Mouse (Mus musculus) urinary bladder, postnatal 14 days (tissue): ENCODE data around the gene Ndufaf2.
A peak's percentile ranks its signal among the peaks of the same experiment; 100 is the strongest.

Experiments
- DNase-seq: peaks from one replicate; pipeline ENCODE4 v3.0.0; 2021; ENCODE audit warnings: low spot score

Ndufaf2 gene

GRCm38 (mm10) chr13:108158465-108159240, at the start of gene Ndufaf2, which contains the start of gene Ercc8:
Gene Ndufaf2 (minus strand): TSS chr13:108158623.
Gene Ercc8 (plus strand): TSS chr13:108158731.
- peak; percentile 96 for DNase-seq

DNA sequence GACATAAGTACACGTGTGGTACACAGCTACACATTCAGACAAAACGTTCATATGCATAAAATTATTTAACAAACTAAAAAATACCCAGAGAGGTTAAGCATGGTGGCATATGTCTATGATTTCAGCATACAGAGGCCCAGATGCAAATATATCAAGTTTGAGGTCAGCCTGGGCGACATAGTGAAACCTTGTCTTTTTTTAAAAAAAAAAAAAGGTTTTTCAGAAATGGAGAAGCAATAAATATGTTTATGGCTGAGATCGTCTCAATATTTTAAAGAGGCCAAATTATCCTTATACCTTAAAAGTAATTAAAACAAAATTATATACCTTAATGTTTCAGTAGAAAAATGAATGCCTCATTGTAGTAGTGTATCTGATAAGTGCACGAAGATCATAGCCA, 49.7 kb upstream of the Ndufaf2 start:
- no peak for DNase-seq

GRCm38 (mm10) chr13:108207447-108207846, 49.0 kb upstream of the Ndufaf2 start:
- no peak for DNase-seq

DNA sequence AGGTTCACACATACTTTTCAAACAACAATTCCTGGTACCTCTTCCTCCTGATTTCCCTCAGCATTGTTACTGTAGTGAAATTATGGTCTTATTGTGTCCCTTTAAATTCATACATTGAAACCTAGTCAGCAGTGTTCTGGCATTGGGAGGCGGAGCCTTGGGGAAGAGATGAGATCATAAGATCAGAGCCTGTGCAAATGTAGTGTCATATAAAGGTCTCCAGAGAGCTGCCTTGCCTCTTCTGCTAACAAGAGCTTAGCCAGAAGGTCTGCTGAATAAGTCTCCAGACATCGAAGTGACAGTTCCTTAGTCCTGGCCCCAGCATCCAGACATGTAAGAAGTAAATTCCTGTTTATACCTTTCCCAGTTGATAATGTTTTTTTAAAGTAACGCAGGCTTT, 46.4 kb upstream of the Ndufaf2 start:
- no peak for DNase-seq

DNA sequence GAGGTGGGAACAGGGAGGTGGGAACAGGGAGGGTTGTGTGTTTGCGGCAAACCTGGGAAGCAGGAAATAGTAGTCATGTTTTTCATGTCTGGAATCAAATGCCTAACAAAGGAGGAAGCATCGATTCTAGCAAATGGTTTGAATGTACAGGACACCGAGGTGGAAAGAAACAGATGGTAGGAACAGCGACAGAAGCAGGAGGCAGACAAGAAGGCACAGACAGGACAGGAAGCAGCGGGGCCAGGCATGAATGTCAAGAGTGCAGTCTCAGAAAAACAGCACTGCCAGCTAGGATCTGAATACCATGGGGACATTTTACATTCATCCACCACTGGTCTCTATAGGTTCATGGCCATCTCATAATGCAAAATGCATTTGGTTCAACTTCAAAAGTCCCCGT, 37.1 kb upstream of the Ndufaf2 start:
- no peak for DNase-seq

GRCm38 (mm10) chr13:108191074-108191720, 32.8 kb upstream of the Ndufaf2 start:
- peak; percentile 61 for DNase-seq

- DNase-seq: no peak
Measured at GRCm38 (mm10) chr13:108187994-108188393, 29.6 kb upstream of the Ndufaf2 start.

DNA sequence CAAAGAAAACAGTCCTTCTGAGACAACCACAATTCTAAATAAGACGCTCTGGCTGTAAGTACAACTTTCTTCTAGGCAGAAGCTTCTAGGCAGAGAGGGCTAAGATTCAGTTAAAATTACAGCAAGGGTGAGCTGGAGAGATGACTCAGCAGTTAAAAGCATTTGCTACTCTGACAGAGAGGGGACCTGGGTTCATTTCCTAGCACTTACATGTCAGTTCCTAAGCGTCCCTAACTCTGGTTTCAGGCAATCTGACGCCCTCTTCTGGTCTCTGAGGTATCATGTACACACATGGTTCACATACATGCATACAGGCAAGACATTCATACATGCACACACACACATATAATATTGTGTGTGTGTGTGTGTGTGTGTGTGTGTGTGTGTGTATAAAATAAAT, 27.1 kb upstream of the Ndufaf2 start:
- no peak for DNase-seq

DNA sequence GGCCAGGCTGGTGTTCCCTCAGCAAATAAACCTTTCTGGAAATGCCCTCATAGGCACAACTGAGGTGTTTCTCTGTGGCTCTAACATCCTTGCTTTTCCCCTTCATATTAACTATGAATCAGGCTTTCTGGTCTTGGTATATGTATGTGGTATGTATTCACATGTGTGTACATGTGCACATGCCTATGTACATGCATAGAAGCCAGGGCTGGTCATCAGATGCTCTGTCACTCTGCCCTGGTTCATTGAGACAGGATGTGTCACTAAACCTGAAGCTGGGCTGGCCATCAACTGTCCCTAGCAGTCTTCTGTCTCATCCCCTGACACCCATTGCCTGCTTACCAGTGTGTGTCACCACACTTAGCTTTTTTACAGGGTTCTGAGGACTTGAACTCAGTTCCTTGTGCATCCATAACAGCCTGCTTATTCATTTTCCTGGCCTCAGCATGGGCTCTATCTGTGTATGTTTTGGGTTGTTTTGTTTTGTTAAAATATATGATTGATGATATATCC, 26.4 kb upstream of the Ndufaf2 start:
- no peak for DNase-seq

- no peak for DNase-seq
Measured at GRCm38 (mm10) chr13:108180821-108181220, 22.4 kb upstream of the Ndufaf2 start.

GRCm38 (mm10) chr13:108179618-108180017, 21.2 kb upstream of the Ndufaf2 start:
- DNase-seq: no peak

GRCm38 (mm10) chr13:108170511-108170910, 12.1 kb upstream of the Ndufaf2 start:
- no peak for DNase-seq

- DNase-seq: no peak
Measured at GRCm38 (mm10) chr13:108170002-108170401, 11.6 kb upstream of the Ndufaf2 start.

GRCm38 (mm10) chr13:108164621-108165020, 6.2 kb upstream of the Ndufaf2 start:
- DNase-seq: no peak

DNA sequence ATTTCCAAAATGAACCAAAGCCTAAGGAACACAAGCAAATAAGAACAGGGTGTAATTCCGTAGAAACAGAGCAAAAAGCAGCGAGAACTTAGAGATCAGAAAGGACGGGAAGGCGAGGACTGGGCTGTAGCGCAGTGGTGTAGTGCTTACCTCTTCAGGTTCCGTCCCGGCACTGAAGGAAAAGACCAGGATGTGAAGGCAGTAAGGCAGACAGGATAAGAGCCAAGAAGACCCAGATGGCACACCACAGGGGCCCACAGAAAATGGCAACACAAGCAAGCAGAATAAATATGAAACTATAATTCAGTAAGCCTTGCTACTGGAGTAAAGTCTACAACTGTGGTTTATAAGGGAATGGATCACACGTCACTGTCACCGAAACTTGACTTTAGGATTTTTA, 5.5 kb upstream of the Ndufaf2 start:
- no peak for DNase-seq

DNA sequence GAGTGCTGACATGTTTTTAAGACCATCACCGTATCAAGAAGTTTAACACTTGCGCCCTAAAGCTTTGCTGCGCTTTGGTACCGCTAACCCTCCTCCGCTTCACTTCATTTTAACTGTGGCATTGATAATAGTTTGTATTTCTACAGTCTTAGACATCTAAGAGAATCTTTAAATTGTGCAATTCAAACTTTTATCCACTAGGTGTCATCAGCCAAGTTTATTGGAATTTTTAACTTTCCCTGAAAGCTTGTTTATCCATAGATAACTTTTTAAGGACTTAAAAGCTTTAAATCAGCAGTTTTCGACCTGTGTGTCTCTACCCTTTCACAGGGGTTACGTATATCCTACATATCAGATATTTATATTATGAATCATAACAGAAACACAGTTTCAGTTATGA, 1.5 kb upstream of the Ndufaf2 start:
- DNase-seq: no peak

- no peak for DNase-seq
Measured at GRCm38 (mm10) chr13:108159241-108159575, 785 bp upstream of the Ndufaf2 start.

- no peak for DNase-seq
Measured at GRCm38 (mm10) chr13:108157732-108158464, 525 bp downstream of the Ndufaf2 start.

DNA sequence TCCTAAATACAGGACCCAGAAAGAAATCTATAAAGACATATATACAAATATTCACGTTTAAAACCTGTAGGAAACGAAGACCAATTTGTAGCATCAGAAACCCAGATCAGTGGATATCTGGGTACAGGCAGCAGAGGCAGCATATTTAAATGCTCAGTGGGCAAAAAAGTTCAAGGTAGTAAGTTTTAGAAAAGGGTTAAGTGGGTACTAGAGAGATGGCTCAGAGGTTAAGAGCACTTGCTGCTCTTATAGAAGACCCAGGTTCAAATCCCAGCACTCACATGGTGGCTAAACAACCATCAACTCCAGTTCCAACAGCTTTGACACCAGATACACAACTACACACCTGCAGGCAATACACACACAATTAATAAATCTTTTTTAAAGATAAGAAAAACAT, 1.3 kb downstream of the Ndufaf2 start:
- DNase-seq: no peak

GRCm38 (mm10) chr13:108152650-108153372, 5.6 kb downstream of the Ndufaf2 start:
- DNase-seq: peak; percentile 60

DNA sequence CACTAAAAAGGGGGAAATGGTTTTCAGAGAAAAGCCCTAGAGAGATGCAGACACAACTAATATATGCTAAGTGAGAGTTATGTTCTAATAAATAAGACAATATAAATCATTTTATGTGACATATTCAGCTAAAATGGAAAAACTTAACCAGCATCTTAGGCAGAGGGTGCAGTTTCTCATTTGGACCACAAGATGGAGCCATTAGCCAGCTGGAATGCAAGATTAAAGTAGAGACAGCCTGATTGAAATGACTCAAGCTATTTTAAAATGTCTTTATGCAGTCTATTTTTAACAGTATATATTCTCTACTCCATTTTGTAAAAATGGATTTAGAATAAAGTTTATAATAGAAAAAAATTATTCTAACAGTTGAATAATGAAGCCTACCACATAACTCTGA, 6.6 kb downstream of the Ndufaf2 start:
- DNase-seq: no peak

DNA sequence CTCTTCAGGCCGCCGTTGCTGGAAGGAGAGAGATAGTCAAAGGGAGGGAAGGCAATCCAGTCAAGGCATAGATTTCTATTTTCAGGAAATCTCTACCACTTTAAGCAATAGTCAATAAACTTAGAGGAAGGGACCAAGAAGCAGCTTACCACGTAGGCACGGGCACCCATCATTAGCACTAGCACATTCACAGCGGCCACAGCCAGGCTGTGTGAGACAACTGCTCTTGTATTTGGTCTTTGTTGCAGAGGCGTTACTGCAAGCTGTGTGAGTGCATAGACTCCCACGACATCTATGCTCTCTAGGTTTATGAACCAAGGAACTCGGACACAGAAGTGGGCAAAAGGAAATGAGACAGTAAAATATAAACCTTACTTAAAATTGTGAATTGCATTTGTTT, 14.3 kb downstream of the Ndufaf2 start:
- DNase-seq: no peak
